Mouse (Mus musculus): ENCODE measurements around the gene Fxn. TPM values are rescaled to one million over a fixed set of nuclear protein-coding genes. Genes with fewer than 3 reads are reported as not detected.
A peak's percentile ranks its signal among the peaks of the same experiment; 100 is the strongest.

The Fxn gene
- total and polyA plus RNA-seq, 3 experiments: 25.8 to 34.6 (median 31.1) TPM

GRCm38 (mm10) chr19:24219011-24219410 lies 61.4 kb downstream of the Fxn start:
- H3K27ac ChIP-seq (ENCODE audit: insufficient read depth, low read depth): no peak overlapping the region
- in situ Hi-C loops (cut with MboI; ENCODE audit: low pct_ligation_motif_present, low pct_unique_long_range_greater_than_20kb, low sequenced_read_pairs) (no loop called here), dilution Hi-C loops (cut with MboI; ENCODE audit: extremely low pct_ligation_motif_present, extremely low pct_unique_long_range_greater_than_20kb, low sequenced_read_pairs) (no loop called here)
- H3K9ac ChIP-seq (ENCODE audit: insufficient read depth, low read depth): no peak overlapping the region
- no peaks in the 10 kb centered on the region for H3K27me3 ChIP-seq (replicated peaks)
- H3K79me2 ChIP-seq (replicated peaks; ENCODE audit: control insufficient read depth, extremely low read depth, insufficient read depth, poor library complexity, severe bottlenecking): 0 out of 2 replicates have a peak, but pooled peaks cover 6% of the 10 kb centered on the region
- H3K4me2 ChIP-seq (ENCODE audit: insufficient read depth, low read depth, poor library complexity, severe bottlenecking): no peak overlapping the region
- H3K36me3 ChIP-seq (replicated peaks in 1 of 2; ENCODE audit: control insufficient read depth in 1 of 2, insufficient read depth in 1 of 2, low read length in 1 of 2): no peaks in the 10 kb centered on the region
- peaks cover 5 to 36% of the 10 kb centered on the region in 2 experiments for H3K4me1 ChIP-seq (ENCODE audit: control insufficient read depth in 1 of 2, insufficient read depth in 2 of 2)
- H3K9me3 ChIP-seq (replicated peaks; ENCODE audit: low read length): no peaks in the 10 kb centered on the region
- no peak for DNase-seq (ENCODE audit: extremely low read depth)
- no peak overlapping the region for H3K4me3 ChIP-seq (replicated peaks in 1 of 3; ENCODE audit: low read depth in 2 of 3, low read length in 2 of 3, poor library complexity in 1 of 3)
- TF ChIP-seq JUN (IDR thresholded peaks at IDR 0.05; ENCODE audit: insufficient read depth, low read depth, low read length) (no peak), ZNF384 (IDR thresholded peaks at IDR 0.05; ENCODE audit: low read depth, low read length) (no peak), POLR2AphosphoS2 (IDR thresholded peaks at IDR 0.05; ENCODE audit: low read depth, low read length) (no peak), ELF1 (IDR thresholded peaks at IDR 0.05; ENCODE audit: low read depth, low read length) (no peak), MAZ (IDR thresholded peaks at IDR 0.05; ENCODE audit: low read depth, low read length) (no peak), MAFK (IDR thresholded peaks at IDR 0.05; ENCODE audit: insufficient replicate concordance, low read length) (no peak), SMC3 (IDR thresholded peaks at IDR 0.05; ENCODE audit: low read depth, low read length) (no peak), ZKSCAN1 (IDR thresholded peaks at IDR 0.05; ENCODE audit: borderline replicate concordance, low read depth, low read length) (no peak), USF2 (conservative IDR thresholded peaks at IDR 0.05; ENCODE audit: low read depth, low read length) (no peak), EP300 (IDR thresholded peaks at IDR 0.05; ENCODE audit: low read length) (no peak), UBTF (IDR thresholded peaks at IDR 0.05; ENCODE audit: low read depth, low read length) (no peak), SIN3A (IDR thresholded peaks at IDR 0.05; ENCODE audit: low read length) (no peak), E2F4 (IDR thresholded peaks at IDR 0.05; ENCODE audit: insufficient replicate concordance, low read depth, low read length) (no peak), ETS1 (conservative IDR thresholded peaks at IDR 0.05; ENCODE audit: low read depth, low read length) (no peak), NRF1 (IDR thresholded peaks at IDR 0.05; ENCODE audit: low read depth, low read length) (no peak), TBP (conservative IDR thresholded peaks at IDR 0.05; ENCODE audit: low read depth, low read length) (no peak)

GRCm38 (mm10) chr19:24218291-24218690 lies 62.1 kb downstream of the Fxn start:
- Histone ChIP-seq H3K4me2 (ENCODE audit: insufficient read depth, low read depth, poor library complexity, severe bottlenecking) (no peak overlapping the region), H3K27ac (ENCODE audit: insufficient read depth, low read depth) (no peak overlapping the region), H3K9ac (ENCODE audit: insufficient read depth, low read depth) (no peak overlapping the region), H3K4me1 (ENCODE audit: control insufficient read depth in 1 of 2, insufficient read depth in 2 of 2) (peaks cover 5 to 29% of the 10 kb centered on the region in 2 experiments), H3K36me3 (replicated peaks in 1 of 2; ENCODE audit: control insufficient read depth in 1 of 2, insufficient read depth in 1 of 2, low read length in 1 of 2) (no peaks in the 10 kb centered on the region), H3K79me2 (replicated peaks; ENCODE audit: control insufficient read depth, extremely low read depth, insufficient read depth, poor library complexity, severe bottlenecking) (0 out of 2 replicates have a peak, but pooled peaks cover 5% of the 10 kb centered on the region), H3K9me3 (replicated peaks; ENCODE audit: low read length) (no peaks in the 10 kb centered on the region), H3K27me3 (replicated peaks) (no peaks in the 10 kb centered on the region), H3K4me3 (replicated peaks in 1 of 3; ENCODE audit: low read depth in 2 of 3, low read length in 2 of 3, poor library complexity in 1 of 3) (no peak overlapping the region)
- peak; percentile 72 for TF ChIP-seq MAX (IDR thresholded peaks at IDR 0.05; ENCODE audit: low read length)
- TF ChIP-seq MAFK (IDR thresholded peaks at IDR 0.05; ENCODE audit: insufficient replicate concordance, low read length): no peak
- TF ChIP-seq HCFC1 (IDR thresholded peaks at IDR 0.05; ENCODE audit: low read depth, low read length): no peak
- TF ChIP-seq NELFE (IDR thresholded peaks at IDR 0.05; ENCODE audit: low read depth, low read length): no peak
- TF ChIP-seq USF2 (conservative IDR thresholded peaks at IDR 0.05; ENCODE audit: low read depth, low read length): no peak
- TF ChIP-seq RAD21 (IDR thresholded peaks at IDR 0.05; ENCODE audit: low read depth, low read length): peak; percentile 48
- no peak for TF ChIP-seq ZC3H11A (IDR thresholded peaks at IDR 0.05; ENCODE audit: low read depth, low read length)
- no peak for TF ChIP-seq MXI1 (IDR thresholded peaks at IDR 0.05; ENCODE audit: low read depth, low read length)
- TF ChIP-seq ZNF384 (IDR thresholded peaks at IDR 0.05; ENCODE audit: low read depth, low read length): peak; percentile 61; the same call in 1 of the 2 replicates
- no peak for TF ChIP-seq JUND (conservative IDR thresholded peaks at IDR 0.05; ENCODE audit: low read depth, low read length)
- TF ChIP-seq POLR2AphosphoS2 (IDR thresholded peaks at IDR 0.05; ENCODE audit: low read depth, low read length): no peak
- peak; percentile 39; the same call in 1 of the 2 replicates for TF ChIP-seq SMC3 (IDR thresholded peaks at IDR 0.05; ENCODE audit: low read depth, low read length)
- TF ChIP-seq E2F4 (IDR thresholded peaks at IDR 0.05; ENCODE audit: insufficient replicate concordance, low read depth, low read length): no peak
- no peak for TF ChIP-seq MEF2A (IDR thresholded peaks at IDR 0.05; ENCODE audit: borderline replicate concordance, low read depth, low read length)
- TF ChIP-seq CTCF (conservative IDR thresholded peaks at IDR 0.05 in 1 of 2, IDR thresholded peaks at IDR 0.05 in 1 of 2; ENCODE audit: low read depth in 2 of 2, low read length in 2 of 2): peak; percentile 36 to 61; a peak in 2 of 4 replicates
- no peak for TF ChIP-seq SIN3A (IDR thresholded peaks at IDR 0.05; ENCODE audit: low read length)
- TF ChIP-seq TBP (conservative IDR thresholded peaks at IDR 0.05; ENCODE audit: low read depth, low read length): no peak
- no peak for TF ChIP-seq NRF1 (IDR thresholded peaks at IDR 0.05; ENCODE audit: low read depth, low read length)
- TF ChIP-seq POLR2A (IDR thresholded peaks at IDR 0.05; ENCODE audit: low read depth, low read length): no peak
- peak; percentile 91 for TF ChIP-seq MYC (IDR thresholded peaks at IDR 0.05; ENCODE audit: low read depth, low read length)
- no peak for TF ChIP-seq UBTF (IDR thresholded peaks at IDR 0.05; ENCODE audit: low read depth, low read length)
- in situ Hi-C loops (cut with MboI; ENCODE audit: low pct_ligation_motif_present, low pct_unique_long_range_greater_than_20kb, low sequenced_read_pairs) (no loop called here), dilution Hi-C loops (cut with MboI; ENCODE audit: extremely low pct_ligation_motif_present, extremely low pct_unique_long_range_greater_than_20kb, low sequenced_read_pairs) (no loop called here)
- no peak for DNase-seq (ENCODE audit: extremely low read depth)
